Mouse (Mus musculus) MEL (cell line): ENCODE measurements around the gene Fam173b. TPM values are rescaled to one million over a fixed set of nuclear protein-coding genes. Genes with fewer than 3 reads are reported as not detected.
A peak's percentile ranks its signal among the peaks of the same experiment; 100 is the strongest.

Experiments used
- DNase-seq: peaks from one replicate; pipeline ENCODE4 v3.0.0; 2011; ENCODE audit warnings: low read depth, low spot score
- H3K27ac ChIP-seq: 2 replicates; pipeline ENCODE4 v1.5.1; 2012; ENCODE audit warnings: low read depth, mild to moderate bottlenecking, control low read depth, low read length, moderate library complexity; ENCODE audit not compliant: control insufficient read depth
- H3K27me3 ChIP-seq, 2 experiments: fragments of 150-350 bp in 1 of 2; sonication (generic) in 1 of 2; 2 replicates each; pipeline ENCODE4 v1.6.1; 2012; ENCODE audit warnings: low read length in 2 of 2, mild to moderate bottlenecking in 2 of 2, improper control_type of control experiment in 1 of 2, moderate library complexity in 1 of 2; ENCODE audit not compliant: insufficient read depth in 2 of 2, control insufficient read depth in 1 of 2
- H3K36me3 ChIP-seq, 2 experiments: 2 replicates each; pipeline ENCODE4 v1.6.1; 2012 to 2014; ENCODE audit warnings: low read length in 2 of 2, improper control_type of control experiment in 1 of 2, inconsistent platforms in 1 of 2, mild to moderate bottlenecking in 1 of 2; ENCODE audit not compliant: insufficient read depth in 2 of 2, control insufficient read depth in 1 of 2
- H3K4me1 ChIP-seq, 2 experiments: fragments of 150-350 bp in 1 of 2; sonication (generic) in 1 of 2; 2 replicates each; pipeline ENCODE4 v1.6.1; 2012; ENCODE audit warnings: low read length in 2 of 2, improper control_type of control experiment in 1 of 2, mild to moderate bottlenecking in 1 of 2; ENCODE audit not compliant: insufficient read depth in 2 of 2, control insufficient read depth in 1 of 2
- H3K4me3 ChIP-seq, 2 experiments: fragments of 150-350 bp in 1 of 2; sonication (generic) in 1 of 2; 2 replicates each; pipeline ENCODE4 v1.5.1; 2012; ENCODE audit warnings: low read depth in 2 of 2, low read length in 2 of 2, mild to moderate bottlenecking in 2 of 2, moderate library complexity in 2 of 2, control low read depth in 1 of 2, improper control_type of control experiment in 1 of 2; ENCODE audit not compliant: control insufficient read depth in 1 of 2, insufficient read depth in 1 of 2
- H3K79me2 ChIP-seq: 2 replicates; pipeline ENCODE4 v1.6.1; 2012; ENCODE audit warnings: mild to moderate bottlenecking, low read length, moderate library complexity; ENCODE audit not compliant: control insufficient read depth, poor library complexity, insufficient read depth
- H3K9ac ChIP-seq: 2 replicates; pipeline ENCODE4 v1.6.1; 2012; ENCODE audit warnings: low read depth, mild to moderate bottlenecking, control low read depth, low read length, moderate library complexity; ENCODE audit not compliant: control insufficient read depth, poor library complexity, severe bottlenecking
- H3K9me3 ChIP-seq: fragments of 150-350 bp; sonication (generic); replicated peaks from 2 replicates; pipeline ENCODE4 v1.6.1; 2012; ENCODE audit warnings: mild to moderate bottlenecking, low read length, improper control_type of control experiment, moderate library complexity; ENCODE audit not compliant: insufficient read depth
- BHLHE40 ChIP-seq: IDR thresholded peaks from 2 replicates; pipeline ENCODE4 v1.6.1; 2012; ENCODE audit warnings: low read depth, mild to moderate bottlenecking, inconsistent platforms, low read length, improper control_type of control experiment, borderline replicate concordance
- CHD1 ChIP-seq: IDR thresholded peaks from 2 replicates; pipeline ENCODE4 v1.6.1; 2012; ENCODE audit warnings: low read depth, mild to moderate bottlenecking, inconsistent platforms, low read length, improper control_type of control experiment
- CHD2 ChIP-seq: IDR thresholded peaks from 2 replicates; pipeline ENCODE4 v1.6.1; 2011; ENCODE audit warnings: low read length, improper control_type of control experiment
- CTCF ChIP-seq, 3 experiments: IDR thresholded peaks in 2 of 3; conservative IDR thresholded peaks in 1 of 3; 2 replicates each; pipeline ENCODE4 v1.5.1; 2011 to 2012; ENCODE audit warnings: low read length in 3 of 3, low read depth in 2 of 3, mild to moderate bottlenecking in 2 of 3, improper control_type of control experiment in 1 of 3, inconsistent platforms in 1 of 3, mixed read lengths in 1 of 3, moderate library complexity in 1 of 3; ENCODE audit not compliant: control insufficient read depth in 1 of 3, insufficient read depth in 1 of 3, poor library complexity in 1 of 3, severe bottlenecking in 1 of 3
- E2F4 ChIP-seq: IDR thresholded peaks from 2 replicates; pipeline ENCODE4 v1.6.1; 2011; ENCODE audit warnings: low read depth, low read length, improper control_type of control experiment, borderline replicate concordance
- ELF1 ChIP-seq: IDR thresholded peaks from 2 replicates; pipeline ENCODE4 v1.6.1; 2014; ENCODE audit warnings: low read depth, mild to moderate bottlenecking, inconsistent platforms, low read length, improper control_type of control experiment, moderate library complexity
- EP300 ChIP-seq, 2 experiments: IDR thresholded peaks; 2 replicates each; pipeline ENCODE4 v1.6.1; 2011; ENCODE audit warnings: improper control_type of control experiment in 2 of 2, low read length in 2 of 2, low read depth in 1 of 2, mild to moderate bottlenecking in 1 of 2
- ETS1 ChIP-seq: IDR thresholded peaks from 2 replicates; pipeline ENCODE4 v1.6.1; 2012; ENCODE audit warnings: low read depth, mild to moderate bottlenecking, inconsistent platforms, low read length, improper control_type of control experiment, moderate library complexity
- GABPA ChIP-seq: IDR thresholded peaks from 2 replicates; pipeline ENCODE4 v1.6.1; 2012; ENCODE audit warnings: low read depth, mild to moderate bottlenecking, inconsistent platforms, low read length, improper control_type of control experiment, moderate library complexity
- GATA1 ChIP-seq: IDR thresholded peaks from 2 replicates; pipeline ENCODE4 v1.6.1; 2011; ENCODE audit warnings: low read depth, low read length, improper control_type of control experiment
- HCFC1 ChIP-seq: IDR thresholded peaks from 2 replicates; pipeline ENCODE4 v1.6.1; 2012; ENCODE audit warnings: low read depth, mild to moderate bottlenecking, inconsistent platforms, low read length, improper control_type of control experiment, moderate library complexity
- JUND ChIP-seq: IDR thresholded peaks from 2 replicates; pipeline ENCODE4 v1.6.1; 2011; ENCODE audit warnings: low read depth, mild to moderate bottlenecking, improper control_type of control experiment, low read length
- KAT2A ChIP-seq: conservative IDR thresholded peaks from 2 replicates; pipeline ENCODE4 v1.6.1; 2012; ENCODE audit warnings: low read depth, low read length, improper control_type of control experiment, inconsistent platforms
- MAX ChIP-seq: IDR thresholded peaks from 2 replicates; pipeline ENCODE4 v1.6.1; 2011; ENCODE audit warnings: low read length, improper control_type of control experiment
- MAZ ChIP-seq: IDR thresholded peaks from 2 replicates; pipeline ENCODE4 v1.6.1; 2012; ENCODE audit warnings: low read depth, mild to moderate bottlenecking, inconsistent platforms, low read length, improper control_type of control experiment
- MEF2A ChIP-seq: IDR thresholded peaks from 2 replicates; pipeline ENCODE4 v1.6.1; 2014; ENCODE audit warnings: low read depth, mild to moderate bottlenecking, inconsistent platforms, low read length, improper control_type of control experiment; ENCODE audit not compliant: poor library complexity, insufficient replicate concordance, severe bottlenecking; ENCODE audit errors: extremely low read depth
- MXI1 ChIP-seq: IDR thresholded peaks from 2 replicates; pipeline ENCODE4 v1.6.1; 2011; ENCODE audit warnings: mild to moderate bottlenecking, low read depth, low read length, improper control_type of control experiment
- MYB ChIP-seq: IDR thresholded peaks from 2 replicates; pipeline ENCODE4 v1.6.1; 2011; ENCODE audit warnings: mild to moderate bottlenecking, low read depth, low read length, improper control_type of control experiment
- NELFE ChIP-seq: IDR thresholded peaks from 2 replicates; pipeline ENCODE4 v1.6.1; 2011; ENCODE audit warnings: low read depth, low read length, improper control_type of control experiment
- NRF1 ChIP-seq: IDR thresholded peaks from 2 replicates; pipeline ENCODE4 v1.6.1; 2014; ENCODE audit warnings: low read depth, mild to moderate bottlenecking, inconsistent platforms, low read length, improper control_type of control experiment, moderate library complexity; ENCODE audit not compliant: poor library complexity, insufficient read depth, severe bottlenecking
- POLR2A ChIP-seq, 2 experiments: IDR thresholded peaks; 2 replicates each; pipeline ENCODE4 v1.6.1; 2011 to 2012; ENCODE audit warnings: low read length in 2 of 2, mild to moderate bottlenecking in 2 of 2, control low read depth in 1 of 2, improper control_type of control experiment in 1 of 2, low read depth in 1 of 2, moderate library complexity in 1 of 2; ENCODE audit not compliant: control insufficient read depth in 1 of 2, insufficient read depth in 1 of 2, poor library complexity in 1 of 2
- POLR2AphosphoS2 ChIP-seq: IDR thresholded peaks from 2 replicates; pipeline ENCODE4 v1.6.1; 2011; ENCODE audit warnings: low read length, improper control_type of control experiment
- POLR2AphosphoS5 ChIP-seq: IDR thresholded peaks from 2 replicates; pipeline ENCODE4 v1.6.1; 2012; ENCODE audit warnings: low read depth, borderline replicate concordance, mild to moderate bottlenecking, inconsistent platforms, low read length, moderate library complexity, mixed read lengths
- RAD21 ChIP-seq: IDR thresholded peaks from 2 replicates; pipeline ENCODE4 v1.6.1; 2011; ENCODE audit warnings: mild to moderate bottlenecking, low read depth, low read length, improper control_type of control experiment
- RCOR1 ChIP-seq: IDR thresholded peaks from 2 replicates; pipeline ENCODE4 v1.6.1; 2012; ENCODE audit warnings: low read depth, mild to moderate bottlenecking, inconsistent platforms, low read length, improper control_type of control experiment
- SIN3A ChIP-seq: IDR thresholded peaks from 2 replicates; pipeline ENCODE4 v1.6.1; 2012; ENCODE audit warnings: low read length, improper control_type of control experiment, inconsistent platforms
- SMC3 ChIP-seq: IDR thresholded peaks from 2 replicates; pipeline ENCODE4 v1.6.1; 2011; ENCODE audit warnings: low read depth, low read length, improper control_type of control experiment
- TAL1 ChIP-seq: IDR thresholded peaks from 2 replicates; pipeline ENCODE4 v1.6.1; 2012; ENCODE audit warnings: mild to moderate bottlenecking, inconsistent platforms, low read length, moderate library complexity, mixed read lengths
- TBP ChIP-seq: IDR thresholded peaks from 2 replicates; pipeline ENCODE4 v1.8.0; 2011; ENCODE audit warnings: low read depth, low read length, improper control_type of control experiment
- TCF12 ChIP-seq: IDR thresholded peaks from 2 replicates; pipeline ENCODE4 v1.6.1; 2014; ENCODE audit warnings: low read depth, mild to moderate bottlenecking, inconsistent platforms, low read length, improper control_type of control experiment, moderate library complexity
- UBTF ChIP-seq: IDR thresholded peaks from 2 replicates; pipeline ENCODE4 v1.6.1; 2012; ENCODE audit warnings: low read depth, mild to moderate bottlenecking, inconsistent platforms, low read length, improper control_type of control experiment, moderate library complexity, borderline replicate concordance; ENCODE audit not compliant: insufficient read depth
- USF2 ChIP-seq, 2 experiments: IDR thresholded peaks; 2 replicates each; pipeline ENCODE4 v1.6.1; 2011 to 2012; ENCODE audit warnings: improper control_type of control experiment in 2 of 2, low read length in 2 of 2, borderline replicate concordance in 1 of 2, inconsistent platforms in 1 of 2, low read depth in 1 of 2, mild to moderate bottlenecking in 1 of 2; ENCODE audit not compliant: insufficient read depth in 1 of 2
- ZKSCAN1 ChIP-seq: IDR thresholded peaks from 2 replicates; pipeline ENCODE4 v1.6.1; 2012; ENCODE audit warnings: low read depth, mild to moderate bottlenecking, inconsistent platforms, low read length, improper control_type of control experiment, moderate library complexity
- ZMIZ1 ChIP-seq: IDR thresholded peaks from 2 replicates; pipeline ENCODE4 v1.6.1; 2012; ENCODE audit warnings: low read depth, mild to moderate bottlenecking, inconsistent platforms, low read length, improper control_type of control experiment, moderate library complexity
- ZNF384 ChIP-seq: IDR thresholded peaks from 2 replicates; pipeline ENCODE4 v1.6.1; 2012; ENCODE audit warnings: low read depth, mild to moderate bottlenecking, inconsistent platforms, low read length, improper control_type of control experiment
- polyA plus RNA-seq, 2 experiments: library from polyadenylated mRNA; stranded (reverse) in 1 of 2; unstranded in 1 of 2; fragments of >175 nt in 1 of 2; fragments of >200 nt in 1 of 2; gene quantifications; 2 replicates each; pipeline versions ENCODE4 v1.2.1 to v1.2.4; 2012; ENCODE audit warnings: low replicate concordance in 2 of 2, low read depth in 1 of 2; ENCODE audit not compliant: insufficient read length in 2 of 2, insufficient read depth in 1 of 2, missing spikeins in 1 of 2
- total RNA-seq: library from RNA; depleted of rRNA; stranded (reverse); fragments of 300-350 nt; gene quantifications from 2 replicates; pipeline ENCODE4 v1.2.3, GENCODE M21; 2012; rRNA removed

Gene Fam173b
- total RNA-seq (26.2 and 29.2 TPM in 2 replicates), polyA plus RNA-seq (10 to 100 TPM in 1 of 2 experiments, not detected in 1; 21.0 TPM)

- Histone ChIP-seq H3K9me3 (no peaks in the 10 kb centered on the region), H3K4me1 (peaks cover 8 to 21% of the 10 kb centered on the region in 2 experiments), H3K9ac (peak within 1 kb of the TSS; percentile 93), H3K36me3 (peaks cover 22 to 28% of the 10 kb centered on the region in 2 experiments), H3K4me3 (peak within 1 kb of the TSS; percentile 65 to 93), H3K27ac (peak within 1 kb of the TSS; percentile 80), H3K79me2 (peaks cover 51% of the 10 kb centered on the region), H3K27me3 (no peaks in the 10 kb centered on the region)
- peak; percentile 100 for DNase-seq
- TF ChIP-seq MAX (peak; percentile 50; the same call in 1 of the 2 replicates), CHD1 (peak; percentile 100), KAT2A (peak; percentile 73), POLR2A (IDR thresholded peaks at IDR 0.05; ENCODE audit: control insufficient read depth in 1 of 2, insufficient read depth in 1 of 2, low read depth in 1 of 2, low read length in 2 of 2, poor library complexity in 1 of 2) (peak; percentile 98), USF2 (IDR thresholded peaks at IDR 0.05; ENCODE audit: borderline replicate concordance in 1 of 2, insufficient read depth in 1 of 2, low read depth in 1 of 2, low read length in 2 of 2) (no peak), ETS1 (0 out of 2 replicates have a peak, but pooled peaks have one; percentile 30), TCF12 (peak; percentile 78), MAZ (peak; percentile 44), NRF1 (peak; percentile 86), RCOR1 (no peak), E2F4 (peak; percentile 76; the same call in 1 of the 2 replicates), SIN3A (peak; percentile 93), ZMIZ1 (peak; percentile 86), GABPA (no peak), TBP (peak; percentile 93), NELFE (peak; percentile 97), JUND (no peak), CHD2 (peak; percentile 99), UBTF (no peak), HCFC1 (peak; percentile 93), TAL1 (no peak), POLR2AphosphoS2 (peak; percentile 99), ZKSCAN1 (no peak), BHLHE40 (no peak), MEF2A (no peak), RAD21 (no peak), POLR2AphosphoS5 (peak; percentile 58; the same call in 1 of the 2 replicates), MYB (no peak), SMC3 (no peak), GATA1 (no peak), ZNF384 (no peak), MXI1 (peak; percentile 42), CTCF (IDR thresholded peaks at IDR 0.05 in 2 of 3, conservative IDR thresholded peaks at IDR 0.05 in 1 of 3; ENCODE audit: control insufficient read depth in 1 of 3, insufficient read depth in 1 of 3, low read depth in 2 of 3, low read length in 3 of 3, poor library complexity in 1 of 3, severe bottlenecking in 1 of 3) (no peak), EP300 (IDR thresholded peaks at IDR 0.05; ENCODE audit: low read depth in 1 of 2, low read length in 2 of 2) (peak in 1 of 2 experiments; percentile 41; a peak in 2 of 4 replicates), ELF1 (peak; percentile 44; the same call in 1 of the 2 replicates)
Observed at GRCm38 (mm10) chr15:31601646-31602374, at the start of gene Fam173b, which contains the start of gene Cct5. Gene Fam173b (plus strand): TSS chr15:31601852. Gene Cct5 (minus strand): TSS chr15:31601804.
